Mouse (Mus musculus) layer of hippocampus, postnatal 25 days (tissue): Measurements from ENCODE around the gene Irf2. TPM values are rescaled to one million over a fixed set of nuclear protein-coding genes. Genes with fewer than 3 reads are reported as not detected.
A peak's percentile ranks its signal among the peaks of the same experiment; 100 is the strongest.

Experiments
- DNase-seq, 2 experiments: peaks; one replicate each; pipeline ENCODE4 v3.0.0; 2022; ENCODE audit warnings: mixed read lengths in 2 of 2, low spot score in 1 of 2; ENCODE audit errors: extremely low spot score in 1 of 2
- total RNA-seq, 2 experiments: library from RNA; stranded (reverse); gene quantifications; 2 replicates each; pipeline ENCODE4 v1.2.3; 2021

The Irf2 gene
- total RNA-seq, 2 experiments from 2014 or later: 46.3 to 50.8 TPM

- no peak for DNase-seq
Measured at GRCm38 (mm10) chr8:46836011-46836652, 96.6 kb downstream of the Irf2 start.

- DNase-seq: no peak
Measured at GRCm38 (mm10) chr8:46836949-46837348, 97.4 kb downstream of the Irf2 start.

- no peak for DNase-seq
Measured at GRCm38 (mm10) chr8:46838052-46838451, 98.5 kb downstream of the Irf2 start.

DNA sequence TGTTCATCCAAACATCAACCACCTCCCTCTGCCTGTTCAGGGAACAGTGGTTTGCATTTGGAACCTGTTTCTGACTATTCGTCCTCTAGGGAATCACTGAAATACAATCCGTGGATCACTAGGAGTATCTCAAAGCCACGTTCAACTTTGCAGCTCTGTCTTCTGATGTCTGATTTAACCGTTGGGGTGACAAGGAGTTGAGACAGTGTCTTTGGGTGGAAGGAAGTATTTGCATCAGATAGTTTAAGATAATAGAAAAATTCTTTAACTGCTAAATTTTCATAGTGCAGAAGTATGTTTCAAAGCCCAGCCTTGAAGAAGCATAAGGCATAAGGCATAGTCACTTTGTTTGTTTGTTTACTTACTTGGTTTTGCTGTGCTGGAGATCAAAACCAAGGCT is 100.9 kb downstream of the Irf2 start:
- no peak for DNase-seq

DNA sequence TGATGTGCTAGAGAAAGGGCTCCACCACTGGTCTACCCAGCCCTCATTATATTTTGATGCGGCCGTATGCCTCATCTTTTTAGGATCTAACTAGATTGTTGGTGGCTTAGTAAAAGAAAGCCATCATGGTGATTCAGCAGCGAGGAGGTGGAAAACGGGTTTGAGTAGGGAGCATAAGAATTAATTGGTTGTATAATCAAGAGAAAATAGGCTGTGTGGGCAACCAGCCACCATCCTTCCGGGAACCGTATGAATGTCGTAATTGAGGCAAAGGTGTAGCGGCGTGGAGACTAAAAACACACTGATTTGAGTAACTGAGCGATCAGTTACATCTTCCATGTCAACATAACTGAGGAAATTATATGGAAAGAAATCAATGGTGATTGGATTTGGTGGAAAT is 101.3 kb downstream of the Irf2 start:
- peak in 1 of 2 experiments; percentile 13 for DNase-seq

DNA sequence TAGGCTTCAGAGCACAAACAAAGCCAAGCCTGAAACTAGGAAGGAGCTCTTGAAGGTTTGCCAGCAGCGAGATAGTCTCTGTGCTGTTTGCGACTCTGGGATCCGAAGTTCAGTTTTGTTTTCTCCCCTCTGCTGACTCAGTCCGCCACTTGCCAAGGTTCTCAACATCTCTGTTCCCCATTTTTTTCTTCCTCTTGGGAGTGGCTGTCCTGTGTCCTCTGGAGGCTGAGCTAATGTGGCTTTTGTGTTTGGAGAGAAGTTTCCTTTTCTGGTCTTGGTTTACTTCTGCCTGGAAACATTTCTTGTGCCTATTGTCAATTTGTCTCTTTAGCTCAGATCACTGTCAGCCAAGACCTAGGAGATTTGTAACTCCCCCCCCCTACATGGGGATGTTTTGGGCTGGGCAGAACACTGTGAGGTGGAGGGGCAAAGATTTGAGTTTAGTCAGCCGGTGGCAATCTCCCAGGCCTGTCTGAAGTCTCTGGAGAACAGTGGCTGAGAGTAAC is 103.2 kb downstream of the Irf2 start:
- DNase-seq: peak in 1 of 2 experiments; percentile 15

GRCm38 (mm10) chr8:46843855-46844254 is 104.3 kb downstream of the Irf2 start:
- no peak for DNase-seq

GRCm38 (mm10) chr8:46844371-46844973 is 104.9 kb downstream of the Irf2 start:
- DNase-seq: no peak

DNA sequence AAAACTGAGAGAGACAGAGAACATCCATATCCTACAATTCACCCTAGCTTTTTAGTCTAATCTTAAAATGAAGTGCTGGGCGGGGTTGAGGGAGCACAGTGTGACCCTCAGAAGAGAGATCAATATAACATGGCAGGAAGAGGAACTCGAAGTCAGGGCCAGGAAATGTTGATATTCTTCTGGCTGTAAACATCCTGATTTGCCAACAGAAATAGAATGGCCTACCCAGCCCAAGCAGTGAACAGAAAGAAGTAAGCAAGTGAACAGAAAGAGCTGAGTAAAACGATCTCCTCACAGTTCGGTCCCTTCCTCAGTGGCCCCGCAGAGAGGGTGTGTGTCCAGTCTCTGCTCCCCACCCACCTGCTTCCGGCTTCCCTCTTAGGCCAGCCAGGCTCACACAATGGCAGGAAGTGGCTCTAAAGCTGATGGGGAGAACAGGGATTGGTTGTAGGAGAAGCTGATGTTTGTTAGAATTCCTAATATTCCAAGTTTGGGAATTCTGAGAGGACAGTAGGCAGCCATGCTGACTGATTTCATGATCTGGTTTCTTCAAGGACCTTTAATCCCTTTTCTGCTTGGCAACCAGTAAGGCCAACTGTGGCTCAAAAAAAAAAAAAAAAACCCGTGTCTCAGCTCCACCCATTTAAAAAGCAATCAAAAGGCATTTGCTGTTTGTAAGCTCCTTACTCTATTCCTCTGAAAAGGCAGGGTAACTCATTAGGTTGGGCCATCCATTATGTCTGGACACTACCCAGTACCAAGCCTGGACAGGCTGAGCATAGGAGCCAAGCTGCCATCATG is 105.6 kb downstream of the Irf2 start:
- DNase-seq: no peak

DNA sequence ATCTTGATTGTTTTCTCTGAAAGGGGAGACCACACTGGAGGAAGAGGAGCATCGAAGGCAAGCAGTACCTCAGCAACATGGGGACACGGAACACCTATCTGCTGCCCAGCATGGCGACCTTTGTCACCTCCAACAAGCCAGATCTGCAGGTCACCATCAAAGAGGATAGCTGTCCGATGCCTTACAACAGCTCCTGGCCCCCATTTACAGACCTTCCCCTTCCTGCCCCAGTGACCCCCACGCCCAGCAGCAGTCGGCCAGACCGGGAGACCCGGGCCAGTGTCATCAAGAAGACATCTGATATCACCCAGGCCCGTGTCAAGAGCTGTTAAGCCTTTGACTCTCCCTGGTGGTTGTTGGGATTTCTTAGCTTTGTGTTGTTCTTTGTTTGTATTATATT is 106.4 kb downstream of the Irf2 start:
- DNase-seq: no peak

DNA sequence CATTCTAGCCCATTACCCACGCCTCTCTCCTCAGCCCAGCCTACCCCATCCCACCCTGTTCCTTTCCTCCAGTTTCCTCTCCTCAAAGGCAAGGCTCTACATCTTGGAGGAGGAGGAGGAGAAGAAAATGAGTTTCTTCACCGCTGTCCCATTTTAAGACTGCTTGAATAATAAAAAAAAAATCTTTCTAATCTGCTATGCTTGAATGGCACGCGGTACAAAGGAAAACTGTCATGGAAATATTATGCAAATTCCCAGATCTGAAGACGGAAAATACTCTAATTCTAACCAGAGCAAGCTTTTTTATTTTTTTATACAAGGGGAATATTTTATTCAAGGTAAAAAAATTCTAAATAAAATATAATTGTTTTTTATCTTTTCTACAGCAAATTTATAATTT is 107.4 kb downstream of the Irf2 start:
- DNase-seq: no peak

GRCm38 (mm10) chr8:46848011-46848641 is 108.6 kb downstream of the Irf2 start:
- DNase-seq: no peak

GRCm38 (mm10) chr8:46848931-46849330 is 109.4 kb downstream of the Irf2 start:
- DNase-seq: no peak

- no peak for DNase-seq
Measured at GRCm38 (mm10) chr8:46849458-46849857, 109.9 kb downstream of the Irf2 start.

DNA sequence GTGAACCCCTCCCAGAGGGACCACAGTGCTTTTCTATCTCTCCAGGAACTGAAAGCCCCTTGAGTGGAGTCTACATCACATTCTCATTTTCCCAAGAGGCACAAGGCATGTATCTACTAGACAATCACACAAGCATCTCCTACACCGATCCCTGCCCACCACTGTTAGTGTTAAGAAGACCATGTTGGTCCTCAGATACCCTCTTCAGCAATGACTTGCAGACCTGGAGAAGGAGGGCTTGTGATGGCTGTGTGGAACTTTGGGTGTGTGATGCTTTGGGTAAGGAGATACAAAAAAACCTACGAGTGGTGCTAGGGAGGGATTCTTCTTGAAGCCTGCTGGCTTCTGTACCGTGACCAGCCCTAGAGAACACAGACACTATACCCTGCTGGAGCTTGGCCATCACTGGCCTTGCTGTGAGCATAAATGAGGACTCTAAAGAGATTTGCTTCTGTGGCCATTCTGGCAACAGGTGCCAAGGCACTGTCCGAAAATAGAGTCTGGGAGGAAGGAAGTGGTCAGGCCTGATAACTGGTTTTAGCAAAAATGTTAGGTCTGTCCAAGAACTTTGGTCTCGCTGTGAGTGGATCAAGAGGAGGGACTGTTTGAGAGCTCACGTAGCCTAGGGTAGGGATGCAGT is 110.8 kb downstream of the Irf2 start:
- no peak for DNase-seq

GRCm38 (mm10) chr8:46851560-46851959 is 112.0 kb downstream of the Irf2 start:
- DNase-seq: no peak

GRCm38 (mm10) chr8:46852377-46852776 is 112.8 kb downstream of the Irf2 start:
- DNase-seq: no peak

DNA sequence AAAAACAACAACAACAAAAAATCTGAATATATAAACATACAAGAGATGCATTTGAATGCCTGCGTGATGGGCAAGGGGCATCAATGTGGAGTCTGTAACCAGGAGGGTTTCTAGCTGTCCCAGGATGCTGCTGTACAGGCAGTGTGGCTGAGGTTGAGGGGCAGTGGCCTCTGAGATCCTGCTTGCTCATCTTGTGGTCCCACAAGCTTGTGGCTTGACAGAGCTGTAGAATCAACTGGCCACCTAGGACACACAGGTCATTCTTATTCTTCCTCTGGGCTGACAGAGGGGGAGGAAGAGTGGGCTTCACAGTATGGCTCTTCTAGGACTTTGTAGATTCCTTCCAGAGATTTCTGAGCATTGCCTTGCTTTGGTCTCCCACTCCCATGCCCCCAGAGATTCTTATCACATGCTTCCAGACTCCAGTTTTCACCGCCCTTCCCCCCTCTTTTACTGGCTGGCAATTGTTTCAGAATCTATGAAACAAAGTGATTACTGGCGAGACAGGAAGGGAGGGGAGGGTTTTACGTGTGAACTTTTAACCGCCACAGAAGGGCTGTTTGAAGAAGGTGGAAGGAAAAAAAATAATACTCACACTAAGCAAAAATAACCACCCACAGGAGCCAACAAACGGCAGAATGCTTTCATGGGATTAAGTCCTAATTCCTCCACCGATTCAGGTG is 119.8 kb downstream of the Irf2 start:
- DNase-seq: no peak

- DNase-seq: no peak
Measured at GRCm38 (mm10) chr8:46859847-46860167, 120.3 kb downstream of the Irf2 start.

DNA sequence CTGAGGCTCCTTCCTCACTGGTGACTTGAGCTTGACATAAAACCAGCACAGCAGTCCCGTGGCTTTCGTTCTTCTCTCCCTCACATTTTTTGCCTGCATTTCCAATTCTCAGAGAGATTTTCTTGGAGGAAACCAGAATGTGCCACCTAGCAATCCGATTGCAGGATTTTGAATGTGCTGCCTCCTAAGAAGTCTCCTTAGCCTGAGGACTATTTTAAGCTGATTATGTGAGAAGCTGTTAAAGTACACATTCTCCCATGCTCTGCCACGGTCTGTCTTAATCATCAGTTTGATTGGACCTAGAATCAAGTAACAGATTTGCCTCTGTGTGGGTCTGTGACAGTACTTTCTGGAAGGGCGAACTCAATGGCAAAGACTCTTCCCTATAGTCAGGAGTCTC is 123.0 kb downstream of the Irf2 start:
- no peak for DNase-seq
